Mouse (Mus musculus): Measurements from ENCODE around the gene Primpol.

DNA sequence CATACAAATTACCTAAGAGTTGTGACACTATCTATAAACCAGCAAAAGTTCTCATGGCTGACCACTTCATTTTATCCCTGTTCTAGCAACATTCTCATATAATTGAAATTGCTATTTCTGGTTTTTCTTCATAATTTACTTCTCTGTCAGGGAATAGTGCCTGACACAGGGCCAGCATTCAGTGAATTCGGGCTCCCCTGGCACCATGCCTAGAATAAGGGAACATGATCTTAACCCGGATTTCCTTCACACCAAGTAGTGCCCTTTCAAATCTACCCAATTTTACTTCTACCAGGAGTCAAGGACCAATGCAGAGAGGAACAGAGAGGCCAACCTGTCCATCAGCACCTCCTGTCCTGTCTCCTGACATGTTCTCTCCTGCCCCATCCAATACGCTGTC is 31.4 kb downstream of the Primpol start:
- no peak for TF ChIP-seq CTCF (IDR thresholded peaks at IDR 0.05; ENCODE audit: borderline replicate concordance, control insufficient read depth, extremely low read depth, insufficient read depth, low read length, poor library complexity)
- TF ChIP-seq POLR2A (IDR thresholded peaks at IDR 0.05; ENCODE audit: control insufficient read depth, extremely low read depth, insufficient read depth, low read length, poor library complexity), result no peak
